Mouse (Mus musculus) heart, embryonic 11.5 days (tissue): Measurements from ENCODE around the gene Zfp410. TPM values are rescaled to one million over a fixed set of nuclear protein-coding genes. Genes with fewer than 3 reads are reported as not detected.

Experiments
- ATAC-seq: fragments of 200-750 bp; cut with Nextera tagmentation; replicated peaks from 2 replicates; pipeline ENCODE4 v1.8.0; 2017; ENCODE audit warnings: moderate library complexity; ENCODE audit not compliant: insufficient number of reproducible peaks, low FRiP score, low TSS enrichment
- H3K27ac ChIP-seq: fragments of 300-500 bp; sonication (generic); 2 replicates; pipeline ENCODE4 v1.5.1; 2014; ENCODE audit warnings: mild to moderate bottlenecking, low read depth, low read length
- H3K27me3 ChIP-seq: fragments of 300-500 bp; sonication (generic); 2 replicates; pipeline ENCODE4 v1.6.1; 2014; ENCODE audit warnings: mild to moderate bottlenecking, low read length, mixed read lengths; ENCODE audit not compliant: control insufficient read depth, insufficient read depth
- H3K36me3 ChIP-seq: fragments of 300-500 bp; sonication (generic); 2 replicates; pipeline ENCODE4 v1.6.1; 2014; ENCODE audit warnings: mild to moderate bottlenecking, low read length, moderate library complexity, mixed read lengths; ENCODE audit not compliant: control insufficient read depth, insufficient read depth
- H3K4me1 ChIP-seq: fragments of 300-500 bp; sonication (generic); 2 replicates; pipeline ENCODE4 v1.6.1; 2014; ENCODE audit warnings: low read length; ENCODE audit not compliant: control insufficient read depth, insufficient read depth
- H3K4me2 ChIP-seq: fragments of 300-500 bp; sonication (generic); 2 replicates; pipeline ENCODE4 v1.6.1; 2014; ENCODE audit warnings: mild to moderate bottlenecking, moderate library complexity
- H3K4me3 ChIP-seq: fragments of 300-500 bp; sonication (generic); 2 replicates; pipeline ENCODE4 v1.5.1; 2014; ENCODE audit warnings: low read depth, low read length
- H3K9ac ChIP-seq: fragments of 300-500 bp; sonication (generic); 2 replicates; pipeline ENCODE4 v1.6.1; 2014; ENCODE audit warnings: mild to moderate bottlenecking, low read depth, low read length, moderate library complexity
- H3K9me3 ChIP-seq: fragments of 300-500 bp; sonication (generic); replicated peaks from 2 replicates; pipeline ENCODE4 v1.6.1; 2016; ENCODE audit warnings: low read length; ENCODE audit not compliant: control insufficient read depth
- WGBS: fragments of 180-500 bp; shearing (Covaris S2); extraction: QIAGEN DNeasy Blood & Tissue Kit; methylation state at CpG from one replicate; pipeline ENCODE4 v1.1.7; 2014; ENCODE audit not compliant: insufficient replicate concordance; 5-methylcytosine and 5-hydroxymethylcytosine counted together
- polyA plus RNA-seq: library from polyadenylated mRNA; unstranded; fragments of >200 nt; fragmentation: Nextera tagmentation; extraction: Ambion mirVana; gene quantifications from 2 replicates; pipeline ENCODE4 v1.2.1, GENCODE M21; 2014

Zfp410 gene
- polyA plus RNA-seq, 1 experiment from 2014 or later = 58.0 TPM

DNA sequence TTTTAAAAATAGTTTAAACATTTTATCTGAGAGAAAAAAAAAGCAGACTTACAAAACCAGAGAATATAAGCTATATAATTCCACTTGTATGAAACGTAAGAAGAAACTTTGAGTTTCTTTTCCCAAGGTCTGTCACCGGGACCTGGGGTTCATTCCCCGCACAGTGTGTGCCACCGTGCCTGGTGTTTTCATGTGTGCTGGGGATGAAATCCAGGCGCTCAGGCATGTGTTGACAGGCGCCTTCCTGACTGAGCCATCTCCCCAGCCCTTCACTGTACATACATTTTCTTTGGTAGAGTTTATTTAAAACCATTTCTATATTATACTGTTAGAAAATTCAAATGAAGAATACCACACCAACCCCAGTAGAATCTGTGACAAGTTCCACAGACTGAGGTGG, 73.7 kb downstream of the Zfp410 start:
- no peak overlapping the region for H3K9ac ChIP-seq
- ATAC-seq = no peak

DNA sequence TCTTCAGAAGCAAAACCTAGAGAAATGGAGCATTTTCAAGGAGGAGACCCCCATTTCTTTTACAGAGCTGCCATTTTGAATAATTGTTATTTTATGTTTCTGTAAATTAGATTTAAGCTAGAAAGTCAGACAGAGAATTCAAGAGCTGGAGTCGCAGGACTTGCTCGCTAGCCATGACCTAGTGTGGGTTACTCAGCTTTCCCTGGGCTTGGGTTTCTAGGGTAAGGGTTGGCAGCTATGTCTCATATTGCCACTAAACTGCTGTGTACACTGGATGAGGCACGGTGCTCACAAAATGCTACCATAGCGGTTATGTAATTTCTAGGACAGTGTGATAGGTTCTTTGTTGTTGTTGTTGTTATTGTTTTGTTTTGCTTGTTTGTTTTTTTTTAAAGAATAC, 76.0 kb downstream of the Zfp410 start:
- Histone ChIP-seq H3K4me3 (no peak overlapping the region), H3K4me2 (no peak overlapping the region), H3K27me3 (no peaks in the 10 kb centered on the region), H3K9ac (no peak overlapping the region), H3K36me3 (no peaks in the 10 kb centered on the region; the same call in 1 of the 2 replicates), H3K9me3 (no peaks in the 10 kb centered on the region), H3K4me1 (no peaks in the 10 kb centered on the region; the same call in 1 of the 2 replicates), H3K27ac (no peak overlapping the region)
- WGBS = 90% methylated on average over 4 of the region's 4 CpGs
- no peak for ATAC-seq

More for the DNA sequence above, 73.7 kb downstream of the Zfp410 start:
- no peaks in the 10 kb centered on the region for H3K9me3 ChIP-seq
- 33% methylated on average over 6 of the region's 6 CpGs for WGBS
- no peak overlapping the region for H3K4me2 ChIP-seq
- H3K4me3 ChIP-seq = no peak overlapping the region
- H3K27ac ChIP-seq = peak overlapping the region; percentile 41; the same call in 1 of the 2 replicates
- H3K27me3 ChIP-seq = no peaks in the 10 kb centered on the region
- H3K4me1 ChIP-seq = peaks cover 5% of the 10 kb centered on the region
- H3K36me3 ChIP-seq = no peaks in the 10 kb centered on the region

Other genes with a start within 250 kb of the Zfp410 start
- not detected in 2 replicates for gene Acot5, start 247.5 kb upstream of the Zfp410 start, polyA plus RNA-seq
- gene Acot6, start 216.2 kb upstream of the Zfp410 start, polyA plus RNA-seq = 0.89 and 1.0 TPM in 2 replicates
- gene Dnal1, start 202.5 kb upstream of the Zfp410 start, polyA plus RNA-seq = 2.9 and 3.1 TPM in 2 replicates
- gene Pnma1, start 168.4 kb upstream of the Zfp410 start, polyA plus RNA-seq = 0.50 and 0.62 TPM in 2 replicates
- 5.9 and 7.1 TPM in 2 replicates for gene Elmsan1, start 98.0 kb upstream of the Zfp410 start, polyA plus RNA-seq
- 62.5 and 74.7 TPM in 2 replicates for gene Ptgr2, start 31.6 kb upstream of the Zfp410 start, polyA plus RNA-seq
- gene Coq6, start 44.8 kb downstream of the Zfp410 start, polyA plus RNA-seq = 57.4 and 68.0 TPM in 2 replicates
- 5.7 and 6.6 TPM in 2 replicates for gene Fam161b, start 45.0 kb downstream of the Zfp410 start, polyA plus RNA-seq
- gene Entpd5, start 92.2 kb downstream of the Zfp410 start, polyA plus RNA-seq = 26.9 and 29.0 TPM in 2 replicates
- gene Bbof1, start 92.2 kb downstream of the Zfp410 start, polyA plus RNA-seq = 1.1 and 2.5 TPM in 2 replicates
- 21.6 and 26.1 TPM in 2 replicates for gene Rnf113a2, start 100.3 kb downstream of the Zfp410 start, polyA plus RNA-seq
- 38.6 and 41.4 TPM in 2 replicates for gene Aldh6a1, start 134.2 kb downstream of the Zfp410 start, polyA plus RNA-seq
- 17.3 and 19.1 TPM in 2 replicates for gene Lin52, start 134.6 kb downstream of the Zfp410 start, polyA plus RNA-seq